Mouse (Mus musculus): ENCODE results near the gene Tmem238l.

Tmem238l gene

DNA sequence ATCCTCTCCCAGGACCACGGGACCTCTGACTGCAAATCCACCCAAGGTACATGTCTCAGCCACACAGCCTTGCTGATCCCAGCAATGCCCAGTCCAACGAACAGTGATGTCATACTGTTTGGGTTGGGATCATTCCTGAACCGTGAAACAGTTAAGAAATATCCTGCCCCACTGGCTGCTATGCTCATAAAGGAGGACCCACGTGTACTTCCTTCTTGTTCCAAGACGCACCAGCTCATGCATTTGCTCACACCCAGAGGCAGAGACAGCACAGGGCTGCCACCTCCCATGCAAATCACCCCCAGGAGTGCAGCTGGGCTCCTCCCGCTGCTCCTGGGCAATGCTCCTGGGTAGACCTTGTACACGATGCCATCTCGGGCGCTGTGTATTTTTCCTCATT, at the start of gene Tmem238l:
TSS of gene Tmem238l (plus strand) at position 336 of the 400 bp plus-strand sequence.
- no peak for DNase-seq

DNA sequence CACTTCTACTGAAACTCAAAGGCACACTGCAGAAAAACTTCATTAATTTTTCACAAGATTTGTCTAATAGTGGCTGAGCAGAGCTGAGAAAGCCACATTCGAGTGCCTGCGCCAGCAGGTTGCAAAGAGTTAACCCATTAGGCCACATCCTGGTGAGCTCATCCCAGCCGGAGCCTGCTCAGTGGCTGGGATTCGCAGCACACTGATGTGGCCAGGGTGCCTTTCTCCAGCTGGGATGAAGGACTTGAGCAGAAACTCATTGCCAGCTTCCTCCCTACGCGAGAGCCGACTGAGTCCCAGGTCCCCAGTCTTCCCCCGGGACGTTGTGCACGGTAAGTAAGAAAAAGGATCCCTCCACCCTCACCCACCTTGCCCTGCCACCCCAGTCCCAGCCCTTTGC, 44.6 kb upstream of the Tmem238l start, which contains the start of gene Pirt:
TSS of gene Pirt (plus strand) at position 171 of the 400 bp plus-strand sequence.
- no peak for DNase-seq

DNA sequence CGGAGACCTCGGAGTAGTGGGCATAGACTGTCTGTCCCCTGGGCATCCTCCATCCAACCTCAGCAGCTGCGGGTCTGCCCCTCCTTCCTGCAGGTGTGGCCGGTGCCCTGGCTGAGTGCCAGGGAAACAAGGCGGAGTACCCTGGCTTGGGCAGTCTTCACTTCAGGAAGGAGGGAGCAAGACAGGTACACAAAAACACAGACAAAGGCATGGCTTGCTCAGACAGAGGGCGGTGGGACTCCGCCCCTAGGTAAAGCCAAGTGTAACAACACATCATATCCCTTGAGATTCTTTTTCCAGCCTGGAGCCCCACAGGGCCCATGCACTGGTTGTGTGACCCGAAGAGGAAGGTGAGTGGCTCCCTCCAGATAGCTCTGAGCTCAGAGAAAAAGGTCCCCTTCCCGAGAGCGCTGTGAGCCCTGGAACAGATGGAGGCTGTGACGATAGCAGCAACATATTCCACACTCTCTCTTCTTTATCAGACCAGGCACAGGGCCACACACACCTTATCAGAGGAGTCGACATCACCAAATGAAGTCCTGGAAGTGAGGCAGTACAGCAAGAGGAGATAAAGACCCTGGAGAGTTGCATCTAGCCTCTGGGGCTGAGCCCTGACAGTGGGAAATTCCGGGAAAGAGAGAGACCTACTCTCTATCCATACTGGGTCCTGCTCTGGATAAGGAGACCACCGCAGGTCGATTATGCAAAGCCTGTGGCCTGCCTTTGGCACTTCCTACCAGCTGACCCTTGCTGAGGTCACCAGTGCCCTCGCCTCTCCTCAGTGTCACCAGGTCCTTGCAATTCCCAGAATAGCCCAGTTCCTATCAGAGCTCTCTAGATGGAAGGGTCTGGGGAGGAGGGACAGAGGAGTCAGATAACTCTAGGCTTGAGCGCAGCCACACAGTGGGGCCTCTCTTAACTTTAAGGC, 43.6 kb upstream of the Tmem238l start:
- DNase-seq: no peak

DNA sequence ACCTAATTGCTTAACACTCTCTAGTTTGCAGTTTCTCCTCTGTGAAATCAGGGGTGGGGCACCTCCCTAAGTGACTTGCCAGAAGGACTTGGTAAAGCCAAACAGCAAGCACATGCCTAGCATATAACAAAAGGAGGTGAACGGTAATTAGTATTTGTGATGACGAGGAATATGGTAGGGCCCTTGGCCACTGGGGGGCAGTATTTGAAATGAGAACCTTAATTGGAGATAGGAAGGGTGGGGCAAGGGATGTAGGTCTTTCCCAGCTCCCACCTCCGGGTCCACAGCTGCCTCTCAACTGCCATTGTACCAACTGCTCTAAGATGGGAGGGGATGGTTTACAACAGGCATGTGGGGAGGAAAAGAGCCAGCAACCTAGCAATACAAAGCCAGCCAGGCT, 42.2 kb upstream of the Tmem238l start:
- peak; percentile 53 for DNase-seq

DNA sequence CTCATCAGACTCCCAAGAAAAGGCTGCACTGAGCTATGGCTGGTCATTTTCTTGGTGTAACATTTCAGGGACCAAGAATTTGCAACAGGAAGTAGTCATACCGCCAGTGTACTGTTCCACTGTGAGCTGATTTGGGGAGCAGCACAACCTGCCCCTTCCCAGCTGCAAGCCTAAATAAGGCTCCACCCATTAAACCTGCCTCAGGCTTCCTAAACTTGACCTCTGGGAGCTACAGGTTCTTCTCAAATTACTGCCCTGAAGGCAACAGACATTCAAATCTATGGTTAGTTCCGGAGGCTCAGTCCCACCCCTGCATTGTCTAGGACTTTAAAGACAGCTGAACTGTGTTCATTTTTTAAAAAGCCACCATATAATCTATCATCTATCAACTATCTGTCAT, 36.4 kb upstream of the Tmem238l start:
- no peak for DNase-seq

DNA sequence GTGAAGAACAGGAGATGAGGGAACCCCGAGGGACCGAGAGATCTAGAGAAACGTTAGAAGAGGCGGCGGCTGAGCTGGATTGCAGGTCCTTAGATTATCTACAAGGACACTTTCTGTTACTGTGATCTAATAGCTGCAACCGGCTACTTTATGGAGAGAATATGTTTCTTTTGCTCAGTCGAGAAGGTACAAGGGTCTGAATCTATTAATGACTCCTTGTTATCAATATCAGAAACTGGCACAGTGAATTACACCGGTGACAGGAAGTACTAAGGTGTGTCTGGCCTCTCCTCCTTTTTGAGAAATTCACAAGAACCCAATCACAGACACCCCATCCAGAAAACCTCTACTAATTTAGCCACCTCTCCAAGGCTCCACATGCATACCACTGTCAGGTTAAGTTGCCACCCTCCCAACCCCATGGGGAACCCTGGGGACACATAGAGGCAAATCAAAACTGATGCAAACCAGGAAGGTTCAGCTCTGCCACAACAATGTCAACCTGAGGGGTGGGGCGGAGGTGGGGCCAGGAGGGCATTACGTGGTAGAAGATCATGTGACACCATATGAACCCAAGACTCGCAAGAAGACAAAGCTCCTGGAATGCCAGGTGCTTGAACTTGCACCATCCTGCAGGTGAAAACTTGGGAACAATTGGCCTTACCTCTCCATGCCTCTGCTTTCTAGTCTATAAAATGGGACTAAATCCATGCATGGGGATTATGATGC, 32.2 kb upstream of the Tmem238l start:
- no peak for DNase-seq

DNA sequence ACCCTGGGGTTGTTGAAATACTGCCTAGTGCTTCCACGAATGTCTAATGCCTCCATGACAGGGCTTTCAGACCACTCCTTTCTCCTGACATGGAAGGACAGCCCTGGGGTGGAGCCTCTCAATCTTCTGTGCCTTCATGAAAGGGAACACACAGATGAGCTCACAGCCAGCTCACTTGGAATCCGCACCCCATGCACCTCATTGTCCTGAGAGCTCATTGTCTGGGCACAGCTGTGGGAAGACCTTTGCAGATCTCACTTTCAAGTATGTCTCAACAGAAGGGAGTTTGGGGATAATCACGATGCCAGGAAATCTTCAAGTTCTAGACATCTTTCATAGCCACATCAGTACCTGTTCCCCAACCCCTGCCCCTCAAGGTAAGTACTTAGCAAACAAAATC, 28.1 kb upstream of the Tmem238l start:
- DNase-seq: no peak

DNA sequence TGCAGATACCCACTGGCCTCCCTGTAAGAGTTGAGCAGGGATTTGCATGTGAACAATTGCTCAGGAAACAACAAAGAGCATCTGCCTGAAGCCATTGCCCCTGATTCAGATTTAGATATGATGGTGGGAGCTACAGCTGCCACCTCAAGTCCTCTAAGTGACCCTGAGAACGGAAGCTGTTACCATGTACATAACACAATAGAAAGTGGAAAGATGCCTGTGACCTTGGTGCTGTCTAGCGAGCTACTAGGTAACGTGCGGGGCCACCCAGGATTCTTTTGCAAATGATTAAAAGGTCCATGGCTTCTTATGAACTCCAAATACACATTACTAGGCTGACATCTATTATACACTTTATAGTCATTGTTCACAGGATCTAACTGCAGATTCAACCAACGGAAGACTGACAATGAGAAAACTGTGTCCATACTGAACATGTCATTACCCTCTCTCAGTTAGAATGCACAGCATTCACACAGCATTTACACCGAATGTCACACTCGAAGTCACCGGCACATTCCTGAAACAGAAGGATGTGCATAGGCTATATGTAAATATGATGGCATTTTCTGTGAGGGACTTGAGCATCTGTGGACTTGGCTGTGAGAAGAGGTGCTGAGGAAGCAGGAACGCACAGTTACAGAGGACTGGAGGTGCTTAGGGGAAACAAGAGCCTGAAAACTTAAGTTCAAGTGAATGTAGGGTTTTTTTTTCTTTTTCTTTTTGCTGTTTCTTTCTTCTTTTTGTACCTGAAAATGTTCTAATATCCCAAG, 23.4 kb upstream of the Tmem238l start:
- no peak for DNase-seq

DNA sequence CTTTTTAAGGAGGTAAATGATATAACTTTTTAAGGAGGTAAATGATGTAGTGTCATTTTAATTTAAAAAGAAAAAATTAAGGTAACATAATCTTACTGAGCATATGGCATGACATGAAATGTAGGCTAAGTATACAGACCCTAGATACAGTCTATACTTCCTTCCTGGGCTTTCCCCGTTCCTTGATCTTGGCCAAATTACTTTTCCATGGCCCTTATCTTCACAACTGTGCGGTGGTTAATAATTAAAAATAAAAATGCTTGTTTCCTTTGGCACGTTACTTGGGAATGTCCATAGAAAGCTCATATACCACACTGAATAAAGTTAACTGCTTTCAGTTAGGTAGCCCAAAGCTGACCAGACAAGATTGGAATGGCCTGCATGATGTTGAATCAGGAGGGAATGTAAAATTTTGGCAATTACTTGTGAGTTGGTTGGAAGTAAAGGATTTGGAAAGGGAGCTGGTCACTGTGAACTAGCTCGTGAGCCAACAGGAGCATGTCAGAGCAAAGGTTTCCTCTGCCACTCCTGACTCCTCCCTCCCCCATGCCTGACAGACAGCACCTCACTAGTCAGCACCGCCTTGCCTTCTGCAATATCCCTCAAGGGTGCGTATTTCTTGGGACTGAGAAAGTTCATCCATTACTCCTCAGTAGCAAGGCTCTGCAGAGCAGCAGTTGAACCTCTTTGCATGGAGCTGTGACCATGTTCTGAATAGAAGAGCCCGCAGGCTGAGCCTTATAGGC, 21.8 kb upstream of the Tmem238l start:
- DNase-seq: no peak

DNA sequence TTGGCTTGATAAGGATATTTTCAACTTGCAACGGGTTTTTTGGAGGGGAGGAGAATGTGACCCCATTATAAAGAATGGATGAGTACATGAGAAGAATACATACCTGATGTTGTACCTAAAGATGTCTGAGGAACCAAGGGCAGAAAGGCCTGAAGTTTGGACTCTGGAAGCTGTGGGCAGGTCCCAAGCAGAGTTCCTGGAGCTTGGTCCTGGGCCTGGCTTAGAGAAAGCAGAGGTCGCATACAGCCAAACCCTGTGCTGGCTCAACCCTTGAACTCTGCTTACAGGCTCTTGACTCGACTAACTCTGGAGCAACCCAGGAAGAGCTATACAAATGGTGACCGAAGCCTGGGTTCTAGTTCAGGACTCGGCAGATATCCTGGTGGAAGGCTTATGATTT, 14.4 kb upstream of the Tmem238l start:
- no peak for DNase-seq

DNA sequence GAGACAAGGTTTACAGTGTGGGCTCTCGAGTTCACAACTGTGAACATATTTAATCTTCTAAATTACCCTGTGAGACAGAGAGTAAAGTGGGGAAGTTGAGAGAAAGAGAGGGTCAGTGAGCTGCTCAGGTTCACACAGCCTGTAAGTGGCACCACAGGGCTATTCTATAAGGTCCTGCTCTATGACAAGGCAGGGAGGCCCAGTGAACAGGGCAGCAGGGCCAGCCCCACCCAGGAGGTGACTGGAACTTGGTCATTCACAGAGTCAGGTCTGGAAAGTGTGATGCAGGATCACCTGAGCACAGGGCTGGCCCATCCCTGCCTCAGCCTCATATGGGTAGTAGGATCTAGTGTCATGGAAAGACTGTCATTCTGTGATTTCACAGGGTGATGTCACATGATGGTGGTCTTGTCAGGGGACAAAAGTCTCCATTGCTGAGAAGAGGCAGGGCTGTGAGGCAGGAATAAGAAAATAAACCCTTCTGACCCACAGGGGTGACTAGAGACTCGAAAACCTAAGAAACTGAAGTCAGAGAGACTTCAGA, 11.1 kb upstream of the Tmem238l start:
- DNase-seq: no peak

DNA sequence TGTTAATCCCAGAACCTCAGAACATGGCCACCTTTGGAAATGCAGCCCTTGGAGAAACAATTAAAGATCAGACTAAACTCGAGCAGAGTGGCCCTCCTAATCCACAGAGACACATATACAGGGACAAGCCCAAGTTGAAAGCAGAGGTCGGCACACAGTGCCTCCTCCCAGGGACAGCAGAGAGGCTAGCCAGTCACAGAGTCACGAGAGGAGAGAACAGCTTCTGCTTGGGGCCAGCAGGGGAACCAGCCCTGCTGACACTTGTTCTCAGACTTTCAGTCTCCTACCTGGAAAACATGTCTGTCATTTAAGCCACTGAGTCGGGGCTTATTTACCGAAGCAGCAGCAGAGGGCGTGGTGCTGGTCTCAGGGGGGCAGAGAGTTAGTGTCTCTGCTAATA, 9.9 kb upstream of the Tmem238l start:
- DNase-seq: no peak

DNA sequence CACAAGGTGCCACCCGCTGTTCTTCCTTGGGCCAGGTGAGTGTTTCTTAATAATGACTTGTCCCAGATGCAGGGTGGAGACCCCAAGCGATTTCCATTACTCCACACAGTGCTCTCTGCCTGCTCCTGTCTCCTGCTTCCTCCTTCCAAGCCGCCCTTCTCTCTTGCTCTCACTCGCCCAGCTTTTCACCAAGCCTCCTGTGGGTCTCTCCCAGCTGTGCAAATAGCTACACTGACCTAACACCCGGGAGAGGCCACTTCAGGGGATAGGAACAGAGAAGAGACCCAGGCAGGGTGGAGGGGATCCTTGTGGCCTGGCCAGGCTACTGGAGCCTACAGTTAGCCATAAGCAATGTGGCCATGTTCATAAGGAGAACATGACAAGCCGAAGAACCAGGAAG, 9.5 kb upstream of the Tmem238l start:
- no peak for DNase-seq

DNA sequence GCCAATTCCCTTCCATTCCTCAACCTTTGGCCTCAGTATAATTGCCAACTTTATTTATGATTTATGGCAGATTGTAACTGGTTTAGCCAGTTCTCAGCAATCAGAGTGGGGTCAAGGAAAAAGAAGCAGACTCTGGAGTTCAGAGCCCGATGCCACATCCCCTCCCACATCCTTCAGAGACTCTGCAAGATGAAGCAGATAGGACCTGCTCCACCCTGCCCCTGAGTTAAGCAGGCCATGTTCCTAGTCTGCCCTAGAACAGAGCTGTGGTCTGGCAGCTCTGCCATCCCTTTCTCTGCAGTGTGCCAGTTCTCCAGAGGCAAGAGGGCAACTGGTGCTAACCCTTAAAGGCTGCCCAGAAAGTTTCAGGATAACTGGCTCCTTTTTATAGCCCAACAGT, 4.4 kb downstream of the Tmem238l start:
- DNase-seq: no peak

DNA sequence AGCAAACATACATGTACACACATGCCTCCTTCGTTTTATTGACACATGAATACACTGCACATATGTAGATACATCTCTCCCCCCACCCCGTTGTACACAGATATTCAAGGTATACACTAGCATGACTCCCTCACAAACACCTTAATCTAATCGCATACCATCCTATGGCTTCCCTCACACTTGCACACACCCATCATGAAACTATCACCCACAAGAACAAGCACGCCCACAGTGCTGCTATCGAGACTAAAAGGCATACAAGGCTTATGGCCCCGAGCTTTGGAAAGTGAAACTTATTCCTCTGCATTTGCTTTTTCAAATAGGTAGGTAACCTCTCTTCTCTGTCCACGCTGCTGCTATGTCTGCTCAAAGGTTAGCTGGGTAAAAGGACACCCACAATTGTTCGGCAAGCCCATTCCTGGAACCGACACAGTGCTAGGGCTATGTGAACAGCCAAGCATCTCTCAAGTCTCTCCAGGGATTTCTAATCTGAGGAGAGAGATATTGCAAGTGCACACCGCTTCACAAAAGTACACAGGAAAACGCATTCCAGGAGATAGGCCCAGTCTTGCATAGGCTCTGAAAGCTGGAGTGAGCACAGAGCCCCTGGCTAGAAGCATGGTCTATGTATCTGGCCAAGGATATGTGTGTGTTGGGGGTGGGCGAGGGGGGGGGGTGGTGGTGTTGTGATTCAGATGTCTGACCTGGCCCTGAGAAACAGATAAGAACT, 5.2 kb downstream of the Tmem238l start:
- DNase-seq: no peak

DNA sequence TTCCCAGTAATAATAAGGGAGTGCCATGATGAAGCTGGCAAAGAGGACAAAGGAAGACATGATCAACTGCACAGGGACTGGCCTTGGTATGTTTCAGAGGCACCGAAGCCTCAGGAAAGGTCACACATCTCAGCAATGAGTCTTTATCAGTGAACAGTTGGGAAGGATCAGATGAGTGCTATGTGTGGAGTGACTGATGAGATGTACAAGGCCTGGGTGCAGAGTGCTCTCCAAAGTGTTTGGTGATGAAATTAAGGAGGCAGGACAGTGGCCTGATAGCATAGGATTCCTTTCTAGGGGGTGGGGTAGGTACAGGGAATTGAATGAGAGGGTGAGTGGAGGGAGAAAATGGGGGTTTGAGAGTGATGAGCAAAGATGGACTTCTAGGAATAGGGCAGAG, 7.0 kb downstream of the Tmem238l start:
- no peak for DNase-seq

DNA sequence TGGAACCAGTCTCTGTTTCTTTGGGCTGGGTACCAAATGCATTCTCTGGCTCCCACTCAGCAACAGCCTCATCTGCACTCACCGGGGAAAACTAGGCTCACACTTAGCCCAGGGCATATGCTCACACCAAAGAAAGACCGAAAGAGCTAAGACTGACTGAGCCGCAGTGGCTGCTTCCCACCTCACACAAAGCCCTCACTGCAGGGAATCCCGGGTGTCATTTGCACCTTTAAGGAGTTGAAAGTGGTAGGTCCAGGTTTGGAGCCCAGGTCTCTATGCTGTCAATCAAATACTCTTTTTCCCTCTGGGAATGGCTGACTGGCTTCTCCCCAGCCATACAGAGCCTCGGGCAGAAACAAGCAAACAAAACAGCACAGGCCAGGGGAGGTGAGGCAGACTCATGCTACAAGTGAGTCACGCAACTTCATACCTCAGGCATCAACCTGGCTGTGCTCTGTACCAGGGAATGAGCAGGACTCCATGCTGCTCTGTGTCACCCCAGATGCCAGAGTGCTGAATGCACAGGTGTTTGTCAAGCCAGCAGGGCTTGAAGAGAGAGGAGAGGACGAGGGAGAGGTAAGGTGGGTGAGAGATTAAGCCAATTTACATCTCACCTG, 10.2 kb downstream of the Tmem238l start:
- DNase-seq: no peak

DNA sequence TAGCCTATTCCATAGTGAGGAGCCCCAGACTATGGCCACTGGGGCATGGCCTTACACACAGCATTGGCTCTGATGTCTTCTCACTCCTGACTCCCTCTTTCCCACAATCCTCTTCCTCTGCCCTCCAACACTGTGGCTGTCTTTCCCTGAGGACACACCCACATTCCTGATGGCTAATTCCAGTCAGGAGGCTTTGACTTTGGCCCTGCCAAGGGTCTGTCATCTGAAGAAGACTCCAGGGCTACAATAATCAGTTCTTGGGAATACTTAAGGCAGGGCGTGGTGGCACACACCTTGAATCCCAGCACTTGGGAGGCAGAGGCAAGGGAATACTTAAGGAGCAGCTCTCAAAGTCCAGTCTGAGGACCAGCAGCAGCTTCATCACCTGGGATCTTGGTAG, 12.1 kb downstream of the Tmem238l start:
- no peak for DNase-seq

DNA sequence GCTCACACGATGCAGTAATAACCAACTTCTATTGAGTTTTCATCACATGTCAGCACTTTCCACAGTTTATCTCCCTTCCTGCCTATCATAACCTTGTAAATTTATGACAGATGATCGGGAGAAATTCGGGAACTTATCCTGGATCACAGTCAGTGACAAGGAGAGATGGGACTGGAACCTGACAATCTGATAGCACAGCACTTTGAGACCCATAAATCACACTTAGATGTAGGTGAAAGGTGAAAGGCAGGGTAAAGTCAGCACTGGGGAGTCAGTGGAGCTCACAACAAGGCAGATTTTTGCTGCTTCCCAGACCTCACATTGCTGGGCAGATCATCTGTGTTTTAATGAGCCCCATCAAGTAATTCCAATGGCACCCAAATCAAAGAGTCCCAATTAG, 17.1 kb downstream of the Tmem238l start:
- DNase-seq: no peak

DNA sequence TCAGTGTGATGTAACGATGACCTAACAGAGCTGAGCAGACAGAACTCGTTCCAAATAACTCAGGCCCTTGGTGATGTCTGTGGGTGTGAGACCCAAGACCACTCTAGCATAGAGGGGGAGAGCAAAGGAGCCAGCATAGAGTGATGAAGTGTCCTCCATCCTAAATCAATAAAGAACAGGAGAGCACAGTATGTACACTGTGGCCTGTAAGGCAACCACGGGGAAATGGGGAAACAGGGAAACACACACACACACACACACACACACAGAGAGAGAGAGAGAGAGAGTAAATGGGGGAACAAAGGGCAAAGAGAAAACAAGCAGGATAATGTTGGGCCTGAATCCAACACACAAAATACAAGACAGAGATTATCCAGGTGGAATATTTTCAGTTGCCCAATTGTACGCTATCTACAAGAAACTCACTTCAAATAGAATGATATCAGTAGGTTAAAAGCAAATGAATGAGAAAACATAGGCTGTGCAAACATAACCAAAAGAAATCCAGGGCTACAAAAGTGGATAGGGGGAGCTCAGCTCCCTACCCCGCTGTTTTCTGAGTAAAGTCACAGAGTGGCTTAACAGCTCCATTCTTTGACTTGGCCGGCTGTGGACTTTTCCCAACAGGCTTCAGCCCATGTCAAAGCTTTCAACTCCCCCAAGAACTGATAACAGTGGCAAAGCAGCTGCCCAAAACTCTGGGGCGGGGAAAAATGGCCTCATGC, 19.3 kb downstream of the Tmem238l start:
- no peak for DNase-seq

Measured in cerebellum, adult 9-10 months (tissue).